16 mouse cellular contexts compared by ENCODE assay signal in the genomic region with DNA sequence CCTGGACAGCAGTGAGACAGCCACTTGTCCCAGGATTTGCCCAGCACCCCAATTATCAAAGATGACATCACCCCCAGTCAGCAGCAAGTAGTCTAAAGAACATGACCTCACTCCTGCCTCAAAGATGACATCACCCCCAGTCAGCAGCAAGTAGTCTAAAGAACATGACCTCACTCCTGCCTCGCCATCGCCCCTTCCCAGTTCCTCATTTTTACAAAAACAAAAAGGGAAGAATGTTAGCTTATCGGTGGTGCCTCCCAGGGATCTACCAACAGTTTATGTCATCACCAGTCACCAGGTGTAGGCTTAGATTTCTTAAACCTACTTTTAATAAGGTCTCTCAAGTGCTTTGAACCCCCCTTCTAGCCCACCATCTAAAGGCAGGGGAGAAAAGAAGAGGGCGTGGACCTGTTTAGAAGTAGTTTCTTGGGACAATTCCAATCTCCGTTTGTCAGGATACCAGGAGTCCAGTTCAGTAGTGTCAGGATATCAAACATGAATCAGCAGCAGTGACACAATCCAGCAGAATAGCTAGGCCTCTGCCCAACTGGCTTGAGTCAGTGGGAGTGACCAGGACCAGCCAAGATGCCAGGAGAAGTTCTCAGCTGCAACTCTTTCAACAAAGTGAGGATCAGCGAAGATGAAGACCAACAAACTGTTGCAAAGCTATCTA.
DNase-seq lines count a peak whose midpoint lies in the region; ATAC-seq and TF ChIP-seq lines count a peak whose summit lies in the region.
"Had no signal": no experiment of that assay in that cellular context is flagged by ENCODE, and none has a peak within 500 bp of the region (broad histone marks: within the 10 kb centered on the region; RNA-seq: fewer than 3 reads in every experiment).

No protein-coding gene starts in this region.

- no peak overlapping the region for H3K4me2 ChIP-seq in heart, embryonic 12.5 days
- H3K4me2 ChIP-seq in lung, postnatal 0 days (replicated peaks; ENCODE audit: low read depth, low read length), result no peak overlapping the region
- H3K4me2 ChIP-seq: embryonic facial prominence, embryonic 12.5 days; limb, embryonic 13.5 days; neural tube, embryonic 15.5 days had no signal

- H3K36me3 ChIP-seq in heart, embryonic 12.5 days, result no peaks in the 10 kb centered on the region
- no peaks in the 10 kb centered on the region for H3K36me3 ChIP-seq in lung, postnatal 0 days (ENCODE audit: insufficient read depth, low read length)
- no peaks in the 10 kb centered on the region for H3K36me3 ChIP-seq in thymus, adult 2 months (ENCODE audit: control insufficient read depth, insufficient read depth, low read length)
- H3K36me3 ChIP-seq: embryonic facial prominence, embryonic 12.5 days; forebrain, embryonic 10.5 days; limb, embryonic 13.5 days; neural tube, embryonic 15.5 days had no signal

- H3K27me3 ChIP-seq in heart, embryonic 12.5 days (replicated peaks), result no peaks in the 10 kb centered on the region
- H3K27me3 ChIP-seq in lung, postnatal 0 days (replicated peaks; ENCODE audit: insufficient read depth, low read length), result no peaks in the 10 kb centered on the region
- H3K27me3 ChIP-seq in thymus, adult 2 months (ENCODE audit: control insufficient read depth, insufficient read depth, low read length), result no peaks in the 10 kb centered on the region
- H3K27me3 ChIP-seq: embryonic facial prominence, embryonic 12.5 days; neural tube, embryonic 15.5 days had no signal

- ATAC-seq in heart, embryonic 12.5 days (ENCODE audit: insufficient number of reproducible peaks, low FRiP score), result no peak
- ATAC-seq in lung, postnatal 0 days, result peak; percentile 44; the same call in 1 of the 2 replicates
- peak; percentile 86 for ATAC-seq in monocyte, adult 5-6 weeks (replicated peaks; ENCODE audit: insufficient number of reproducible peaks, low FRiP score, low TSS enrichment, poor library complexity, severe bottlenecking)
- ATAC-seq: hindbrain, postnatal 0 days had no signal

- WGBS in heart, embryonic 12.5 days, result 63% methylated on average over 6 of the region's 6 CpGs
- 61% methylated on average over 6 of the region's 6 CpGs for WGBS in lung, postnatal 0 days
- 65% methylated on average over 6 of the region's 6 CpGs for WGBS in thymus, adult 2 months

- TF ChIP-seq POLR2A in thymus, adult 2 months (IDR thresholded peaks at IDR 0.05; ENCODE audit: control insufficient read depth, extremely low read depth, insufficient read depth, low read length, poor library complexity), result no peak

- H3K9ac ChIP-seq in heart, embryonic 12.5 days, result no peak overlapping the region
- no peak overlapping the region for H3K9ac ChIP-seq in lung, postnatal 0 days (replicated peaks; ENCODE audit: low read depth)
- H3K9ac ChIP-seq: embryonic facial prominence, embryonic 12.5 days; limb, embryonic 13.5 days; neural tube, embryonic 15.5 days had no signal

- peaks cover 3% of the 10 kb centered on the region; the same call in 1 of the 2 replicates for H3K4me1 ChIP-seq in heart, embryonic 12.5 days (replicated peaks)
- no peaks in the 10 kb centered on the region; the same call in 1 of the 2 replicates for H3K4me1 ChIP-seq in lung, postnatal 0 days (ENCODE audit: insufficient read depth, low read depth, low read length)
- H3K4me1 ChIP-seq in thymus, adult 2 months (replicated peaks; ENCODE audit: control insufficient read depth, insufficient read depth, low read length), result peaks cover 6% of the 10 kb centered on the region
- H3K4me1 ChIP-seq: embryonic facial prominence, embryonic 12.5 days had no signal

- no peak overlapping the region for H3K27ac ChIP-seq in heart, embryonic 12.5 days (ENCODE audit: poor library complexity, severe bottlenecking)
- no peak overlapping the region for H3K27ac ChIP-seq in lung, postnatal 0 days (ENCODE audit: low read length)
- H3K27ac ChIP-seq in thymus, adult 2 months (ENCODE audit: control insufficient read depth, insufficient read depth, low read length), result no peak overlapping the region
- H3K27ac ChIP-seq: embryonic facial prominence, embryonic 12.5 days; forebrain, embryonic 10.5 days; hindbrain, postnatal 0 days; limb, embryonic 13.5 days; neural tube, embryonic 15.5 days had no signal

- TF ChIP-seq CTCF in lung, postnatal 0 days (IDR thresholded peaks at IDR 0.05), result no peak
- TF ChIP-seq CTCF in thymus, adult 2 months (IDR thresholded peaks at IDR 0.05; ENCODE audit: borderline replicate concordance, control insufficient read depth, extremely low read depth, insufficient read depth, low read length, poor library complexity), result no peak

- DNase-seq in heart, adult 8-10 months (ENCODE audit: low spot score), result peak; percentile 29
- DNase-seq in lung, postnatal 0 days (ENCODE audit: low spot score), result peak; percentile 41
- no peak for DNase-seq in lung, postnatal 10 days
- DNase-seq in MEL-GATA-1-ER (ENCODE audit: extremely low read depth, low read depth), result peak; percentile 69
- no peak for DNase-seq in cerebellum, adult 9-11 months
- DNase-seq in thymus, adult 2 months, result no peak
- DNase-seq: cerebellum, postnatal 14 days; kidney, postnatal 25 days; thymus, postnatal 36 days had no signal

- TF ChIP-seq EP300 in lung, postnatal 0 days (IDR thresholded peaks at IDR 0.05), result no peak

- H3K4me3 ChIP-seq in heart, embryonic 12.5 days, result no peak overlapping the region
- no peak overlapping the region for H3K4me3 ChIP-seq in lung, postnatal 0 days (ENCODE audit: low read depth, low read length)
- H3K4me3 ChIP-seq in thymus, adult 2 months (ENCODE audit: control insufficient read depth, insufficient read depth, low read length), result no peak overlapping the region
- H3K4me3 ChIP-seq: embryonic facial prominence, embryonic 12.5 days; forebrain, embryonic 10.5 days; limb, embryonic 13.5 days; neural tube, embryonic 15.5 days had no signal

- no peaks in the 10 kb centered on the region; the same call in 1 of the 2 replicates for H3K9me3 ChIP-seq in heart, embryonic 12.5 days (replicated peaks)
- no peaks in the 10 kb centered on the region for H3K9me3 ChIP-seq in lung, postnatal 0 days (ENCODE audit: low read length)
- H3K9me3 ChIP-seq: forebrain, embryonic 10.5 days had no signal

Comparison
In these comparisons a context has a peak if more than half of its experiments do, and no peak if none do; other contexts are left out.
1. DNase-seq: peak in heart, adult 8-10 months (single experiment), lung, postnatal 0 days (single experiment) and MEL-GATA-1-ER (single experiment); none in lung, postnatal 10 days (single experiment), cerebellum, adult 9-11 months (single experiment) and thymus, adult 2 months (single experiment).